Mouse (Mus musculus) G1E (cell line): ENCODE results near the gene Epas1. TPM values are rescaled to one million over a fixed set of nuclear protein-coding genes. Genes with fewer than 3 reads are reported as not detected.

Experiments
- ATAC-seq: 2 replicates; pipeline ENCODE4 v1.8.0; 2016; ENCODE audit warnings: mild to moderate bottlenecking; ENCODE audit not compliant: insufficient number of reproducible peaks, poor library complexity, low FRiP score, severe bottlenecking; ENCODE audit errors: extremely low read depth
- DNase-seq: peaks from one replicate; pipeline ENCODE4 v3.0.0; 2012; ENCODE audit warnings: low spot score
- H3K27me3 ChIP-seq: 2 replicates; pipeline ENCODE4 v1.6.1; 2012; ENCODE audit warnings: mild to moderate bottlenecking, low read length, inconsistent platforms; ENCODE audit not compliant: insufficient read depth
- H3K36me3 ChIP-seq: replicated peaks from 2 replicates; pipeline ENCODE3; 2012; ENCODE audit warnings: mild to moderate bottlenecking, inconsistent platforms
- H3K4me1 ChIP-seq: 2 replicates; pipeline ENCODE4 v1.6.1; 2012; ENCODE audit warnings: low read depth, low read length, inconsistent platforms, mixed read lengths; ENCODE audit not compliant: insufficient read depth
- H3K4me3 ChIP-seq: 2 replicates; pipeline ENCODE4 v1.5.1; 2012; ENCODE audit warnings: low read depth, mild to moderate bottlenecking, inconsistent platforms, low read length, moderate library complexity, mixed read lengths
- H3K9me3 ChIP-seq: replicated peaks from 2 replicates; pipeline ENCODE4 v1.6.1; 2012; ENCODE audit warnings: inconsistent platforms
- CTCF ChIP-seq: IDR thresholded peaks from 2 replicates; pipeline ENCODE4 v1.5.1; 2012; ENCODE audit warnings: low read depth, low read length, inconsistent platforms, mixed read lengths
- GATA1 ChIP-seq: IDR thresholded peaks from 2 replicates; pipeline ENCODE4 v1.6.1; 2012; ENCODE audit warnings: borderline replicate concordance, low read length, inconsistent platforms, mixed read lengths
- GATA2 ChIP-seq: IDR thresholded peaks from 2 replicates; pipeline ENCODE4 v1.6.1; 2012; ENCODE audit warnings: low read depth, low read length, inconsistent platforms, borderline replicate concordance
- POLR2AphosphoS5 ChIP-seq: IDR thresholded peaks from 2 replicates; pipeline ENCODE4 v1.6.1; 2012; ENCODE audit warnings: low read depth, low read length, inconsistent platforms; ENCODE audit not compliant: insufficient replicate concordance
- TAL1 ChIP-seq: conservative IDR thresholded peaks from 2 replicates; pipeline ENCODE4 v1.6.1; 2012; ENCODE audit warnings: low read depth, low read length, inconsistent platforms, mixed read lengths
- polyA plus RNA-seq: library from polyadenylated mRNA; stranded (reverse); fragments of >175 nt; gene quantifications from 2 replicates; pipeline ENCODE4 v1.2.3, GENCODE M21; 2012
- total RNA-seq, 2 experiments: library from RNA; stranded (forward) in 1 of 2; stranded (reverse) in 1 of 2; fragments of 200-1000 nt in 1 of 2; fragments of >200 nt in 1 of 2; fragmentation: Nextera tagmentation in 1 of 2; gene quantifications; 2 replicates each; pipeline ENCODE4 v1.2.3; 2014 to 2017

Epas1 gene
- total RNA-seq (2014; fragmentation: Nextera tagmentation) = not detected in 2 replicates
- 0.05 TPM in 1 of 2 replicates, not detected in the other for total RNA-seq (2017)
- polyA plus RNA-seq = not detected in 2 replicates

DNA sequence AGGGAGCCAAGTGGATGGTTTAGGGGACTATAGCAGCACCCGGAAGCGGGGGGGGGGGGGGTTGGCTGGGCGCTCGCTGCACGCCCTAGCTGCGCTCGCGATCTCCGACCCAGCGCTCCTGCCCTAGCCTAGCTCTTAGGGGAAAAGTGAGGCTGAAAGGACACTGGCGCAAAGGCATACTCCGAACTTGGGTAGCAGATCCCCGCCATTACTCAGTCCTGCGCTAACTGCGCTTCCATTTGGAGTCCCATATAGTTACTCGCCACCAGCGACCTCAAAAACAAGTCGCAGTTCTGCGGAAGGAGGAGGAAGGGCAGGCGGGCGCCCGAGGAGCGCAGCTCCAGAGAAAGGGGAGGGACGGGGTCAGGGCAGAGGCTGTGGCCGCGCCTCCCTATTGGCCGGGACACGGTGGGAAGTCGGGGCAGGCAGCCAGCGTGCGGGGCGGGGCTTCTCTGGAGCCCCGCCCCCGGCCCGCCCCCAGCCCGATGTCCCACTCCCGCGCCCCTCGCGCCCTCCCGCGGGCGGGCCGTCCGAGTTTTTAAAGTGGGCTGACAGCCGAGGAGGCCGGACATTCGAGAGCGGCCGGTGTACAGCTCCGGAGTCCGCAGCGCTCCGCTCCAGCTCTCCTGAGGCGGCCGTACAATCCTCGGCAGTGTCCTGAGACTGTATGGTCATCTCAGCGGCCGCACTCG, at the start of gene Epas1:
Gene Epas1, plus strand, starts transcription at position 571 of the 692 bp plus-strand sequence.
- TF ChIP-seq TAL1 = no peak
- no peak for TF ChIP-seq GATA2
- no peak for TF ChIP-seq POLR2AphosphoS5
- TF ChIP-seq CTCF = no peak
- no peak for TF ChIP-seq GATA1
- Histone ChIP-seq H3K27me3 (no peaks in the 10 kb centered on the region; the same call in 1 of the 2 replicates), H3K4me1 (no peaks in the 10 kb centered on the region), H3K36me3 (no peaks in the 10 kb centered on the region), H3K9me3 (peaks cover 33% of the 10 kb centered on the region), H3K4me3 (no peak within 1 kb of the TSS; the same call in 1 of the 2 replicates)
- DNase-seq (no peak), ATAC-seq (no peak)

DNA sequence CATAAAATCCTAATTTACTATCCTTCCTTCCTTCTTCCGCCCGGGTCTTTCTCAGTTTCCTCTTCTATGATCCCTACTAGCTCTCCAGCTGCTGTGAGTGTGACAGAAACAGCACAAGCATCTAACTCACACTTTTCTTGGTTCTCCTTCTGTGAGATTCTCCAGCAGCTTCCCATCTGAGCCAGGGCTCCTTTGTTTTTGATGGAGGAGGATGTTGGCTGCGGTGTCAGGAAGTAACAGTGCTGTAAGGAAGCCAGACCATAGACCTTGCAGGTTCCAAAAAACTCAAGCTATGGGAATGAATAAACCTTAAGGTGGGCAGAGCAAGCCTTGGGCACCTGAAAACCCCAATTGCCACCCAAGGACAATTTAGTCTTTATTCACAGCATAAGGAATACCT, 48.3 kb upstream of the Epas1 start:
- TF ChIP-seq GATA1 (no peak), TAL1 (no peak), GATA2 (no peak), POLR2AphosphoS5 (no peak), CTCF (no peak)
- Histone ChIP-seq H3K4me1 (no peaks in the 10 kb centered on the region), H3K9me3 (peaks cover 22% of the 10 kb centered on the region), H3K4me3 (no peak overlapping the region), H3K27me3 (no peaks in the 10 kb centered on the region), H3K36me3 (no peaks in the 10 kb centered on the region)
- DNase-seq = no peak
- ATAC-seq = no peak

GRCm38 (mm10) chr17:86706467-86706866, 47.0 kb upstream of the Epas1 start:
- DNase-seq (no peak), ATAC-seq (no peak)
- no peaks in the 10 kb centered on the region for H3K4me1 ChIP-seq
- no peaks in the 10 kb centered on the region for H3K27me3 ChIP-seq
- peaks cover 24% of the 10 kb centered on the region for H3K9me3 ChIP-seq
- no peak overlapping the region for H3K4me3 ChIP-seq
- no peaks in the 10 kb centered on the region for H3K36me3 ChIP-seq
- TF ChIP-seq TAL1 = no peak
- TF ChIP-seq GATA1 = no peak

- no peaks in the 10 kb centered on the region for H3K4me1 ChIP-seq
- H3K9me3 ChIP-seq = peaks cover 29% of the 10 kb centered on the region
- H3K27me3 ChIP-seq = no peaks in the 10 kb centered on the region
- no peaks in the 10 kb centered on the region for H3K36me3 ChIP-seq
- ATAC-seq = no peak
- TF ChIP-seq POLR2AphosphoS5 = no peak
- no peak for TF ChIP-seq GATA1
- TF ChIP-seq CTCF = no peak
- no peak for TF ChIP-seq TAL1
- no peak for TF ChIP-seq GATA2
- DNase-seq = no peak
- H3K4me3 ChIP-seq = no peak overlapping the region
Observed at GRCm38 (mm10) chr17:86709803-86710202, 43.7 kb upstream of the Epas1 start.

- ATAC-seq (no peak), DNase-seq (no peak)
- TF ChIP-seq TAL1 = no peak
- no peak for TF ChIP-seq GATA2
- no peak for TF ChIP-seq GATA1
- TF ChIP-seq POLR2AphosphoS5 = no peak
- TF ChIP-seq CTCF = no peak
Observed at GRCm38 (mm10) chr17:86710379-86710778, 43.1 kb upstream of the Epas1 start.

GRCm38 (mm10) chr17:86711949-86712348, 41.6 kb upstream of the Epas1 start:
- TF ChIP-seq POLR2AphosphoS5 = no peak
- TF ChIP-seq CTCF = no peak
- no peak for TF ChIP-seq GATA1
- TF ChIP-seq GATA2 = no peak
- TF ChIP-seq TAL1 = no peak
- ATAC-seq (no peak), DNase-seq (no peak)
- H3K27me3 ChIP-seq = no peaks in the 10 kb centered on the region
- H3K4me3 ChIP-seq = no peak overlapping the region
- no peaks in the 10 kb centered on the region for H3K36me3 ChIP-seq
- H3K4me1 ChIP-seq = no peaks in the 10 kb centered on the region
- H3K9me3 ChIP-seq = peaks cover 23% of the 10 kb centered on the region

More at GRCm38 (mm10) chr17:86710379-86710778, 43.1 kb upstream of the Epas1 start:
- Histone ChIP-seq H3K27me3 (no peaks in the 10 kb centered on the region), H3K4me3 (no peak overlapping the region), H3K9me3 (peaks cover 29% of the 10 kb centered on the region), H3K36me3 (no peaks in the 10 kb centered on the region), H3K4me1 (no peaks in the 10 kb centered on the region)

- H3K4me3 ChIP-seq = no peak overlapping the region
- no peaks in the 10 kb centered on the region for H3K27me3 ChIP-seq
- DNase-seq = no peak
- no peak for ATAC-seq
- H3K4me1 ChIP-seq = no peaks in the 10 kb centered on the region
- TF ChIP-seq GATA1 = no peak
- no peak for TF ChIP-seq POLR2AphosphoS5
- no peak for TF ChIP-seq GATA2
- no peak for TF ChIP-seq TAL1
- TF ChIP-seq CTCF = no peak
- H3K9me3 ChIP-seq = peaks cover 23% of the 10 kb centered on the region
- no peaks in the 10 kb centered on the region for H3K36me3 ChIP-seq
Observed at GRCm38 (mm10) chr17:86712601-86713000, 40.9 kb upstream of the Epas1 start.
